8 mouse cellular contexts compared by ENCODE assay signal in the genomic region with DNA sequence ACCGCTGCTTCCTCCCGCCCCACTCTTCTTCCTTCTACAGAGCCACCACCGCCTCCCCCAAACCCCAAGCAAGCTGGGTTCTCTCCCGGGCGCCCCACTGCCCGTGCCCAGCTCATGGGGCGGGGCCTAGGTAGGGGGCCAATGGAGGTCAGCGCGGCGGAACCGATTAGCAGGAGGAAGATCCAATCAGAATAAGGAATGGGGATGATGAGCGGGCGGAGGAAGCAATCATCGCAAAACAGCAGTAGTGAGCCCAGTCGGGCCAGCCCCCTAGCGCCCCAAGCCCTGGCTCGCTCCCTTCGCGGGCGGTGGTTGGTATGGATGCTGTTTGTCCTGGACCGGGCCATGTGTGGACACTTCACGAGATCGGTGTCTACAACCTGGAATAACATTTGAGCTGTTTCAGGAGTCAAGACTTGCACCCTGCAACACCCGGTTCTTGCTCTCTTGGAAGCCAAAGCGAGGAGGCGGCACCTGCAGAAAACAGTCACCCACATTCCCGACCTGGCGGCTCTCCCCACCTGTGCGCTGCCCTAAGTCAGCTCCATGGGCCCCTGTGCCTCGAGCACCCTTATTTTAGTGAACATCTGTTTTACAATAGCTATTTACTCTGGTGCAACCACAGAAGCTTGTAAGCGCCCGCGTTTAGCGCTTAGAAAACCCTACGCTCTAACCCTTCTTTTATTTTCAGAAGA. TPM values are rescaled to one million over a fixed set of nuclear protein-coding genes. Genes with fewer than 3 reads are reported as not detected.
A peak's percentile ranks its signal among the peaks of the same experiment; 100 is the strongest.
DNase-seq lines count a peak whose midpoint lies in the region; ATAC-seq lines count a peak whose summit lies in the region.

A gene (minus strand): TSS at position 129 of the 695 bp plus-strand sequence.

- 1% methylated on average over 35 of the region's 35 CpGs for WGBS in heart, embryonic 12.5 days
- WGBS in kidney, embryonic 16.5 days: under 1% methylated on average over 35 of the region's 35 CpGs

- peaks cover 13% of the 10 kb centered on the region for H3K4me1 ChIP-seq in heart, embryonic 12.5 days (replicated peaks)
- H3K4me1 ChIP-seq in kidney, embryonic 16.5 days (ENCODE audit: insufficient read depth, low read length): peaks cover 13% of the 10 kb centered on the region; the same call in 1 of the 2 replicates

- peak within 1 kb of the TSS; percentile 58 for H3K9ac ChIP-seq in heart, embryonic 12.5 days
- H3K9ac ChIP-seq in kidney, embryonic 16.5 days (replicated peaks; ENCODE audit: low read length): peak within 1 kb of the TSS; percentile 64

- peak; percentile 99 for ATAC-seq in heart, embryonic 12.5 days (ENCODE audit: insufficient number of reproducible peaks, low FRiP score)
- ATAC-seq in kidney, embryonic 16.5 days (ENCODE audit: low FRiP score, low TSS enrichment): peak; percentile 98
- ATAC-seq in monocyte, adult 5-6 weeks (replicated peaks; ENCODE audit: insufficient number of reproducible peaks, low FRiP score, low TSS enrichment, poor library complexity, severe bottlenecking): peak; percentile 76

- peak; percentile 92 for DNase-seq in CD4-positive, CD25-positive, alpha-beta regulatory T cell, adult 2 months (ENCODE audit: low read depth, low spot score)
- DNase-seq in c-Kit-negative CD71-positive TER-119-positive erythroid progenitor cells, embryonic 14.5 days (ENCODE audit: low read depth, low spot score): peak; percentile 33
- peak; percentile 5 for DNase-seq in fat pad, adult 2 months (ENCODE audit: extremely low read depth, low read depth, low spot score)
- peak; percentile 89 for DNase-seq in liver
- peak; percentile 79 to 80 for DNase-seq in spleen, postnatal 36 days (ENCODE audit: low spot score in 2 of 2)

- no peaks in the 10 kb centered on the region for H3K36me3 ChIP-seq in heart, embryonic 12.5 days
- no peaks in the 10 kb centered on the region for H3K36me3 ChIP-seq in kidney, embryonic 16.5 days (ENCODE audit: insufficient read depth, low read length)

- peaks cover 43% of the 10 kb centered on the region for H3K27me3 ChIP-seq in heart, embryonic 12.5 days (replicated peaks)
- peaks cover 48% of the 10 kb centered on the region for H3K27me3 ChIP-seq in kidney, embryonic 16.5 days (ENCODE audit: insufficient read depth, low read length)

- no peak within 1 kb of the TSS for H3K27ac ChIP-seq in heart, embryonic 12.5 days (ENCODE audit: poor library complexity, severe bottlenecking)
- peak within 1 kb of the TSS; percentile 24; the same call in 1 of the 2 replicates for H3K27ac ChIP-seq in kidney, embryonic 16.5 days (ENCODE audit: low read length)

- H3K4me2 ChIP-seq in heart, embryonic 12.5 days: peak within 1 kb of the TSS; percentile 95
- peak within 1 kb of the TSS; percentile 74 for H3K4me2 ChIP-seq in kidney, embryonic 16.5 days (replicated peaks; ENCODE audit: low read depth, low read length)

- peak within 1 kb of the TSS; percentile 64 for H3K4me3 ChIP-seq in heart, embryonic 12.5 days
- H3K4me3 ChIP-seq in kidney, embryonic 16.5 days (ENCODE audit: low read length): peak within 1 kb of the TSS; percentile 75

- H3K9me3 ChIP-seq in heart, embryonic 12.5 days (replicated peaks): no peaks in the 10 kb centered on the region
- H3K9me3 ChIP-seq in kidney, embryonic 16.5 days (ENCODE audit: low read length): no peaks in the 10 kb centered on the region

RNA-seq across cellular contexts. Expression of the gene that starts here (rescaled TPM):
- 25.6 TPM in 2 replicates for polyA plus RNA-seq in heart, embryonic 12.5 days (2016; fragmentation: Nextera tagmentation; extraction: Ambion mirVana)
- polyA plus RNA-seq in kidney, embryonic 16.5 days (2015; fragmentation: Nextera tagmentation; extraction: Ambion mirVana): 1.5 and 1.8 TPM in 2 replicates
- total RNA-seq in monocyte, adult 5-6 weeks (2017): 1.6 TPM in 2 of 3 replicates, not detected in the other

Comparison
In these comparisons a context has a peak if more than half of its experiments do, and no peak if none do; other contexts are left out.
1. DNase-seq: peak in every context shown above with its lines; median percentile 92 in CD4-positive, CD25-positive, alpha-beta regulatory T cell, adult 2 months; 89 in liver; 80 in spleen, postnatal 36 days; 33 in c-Kit-negative CD71-positive TER-119-positive erythroid progenitor cells, embryonic 14.5 days; 5 in fat pad, adult 2 months.